16 mouse cellular contexts compared by ENCODE assay signal in the genomic region with DNA sequence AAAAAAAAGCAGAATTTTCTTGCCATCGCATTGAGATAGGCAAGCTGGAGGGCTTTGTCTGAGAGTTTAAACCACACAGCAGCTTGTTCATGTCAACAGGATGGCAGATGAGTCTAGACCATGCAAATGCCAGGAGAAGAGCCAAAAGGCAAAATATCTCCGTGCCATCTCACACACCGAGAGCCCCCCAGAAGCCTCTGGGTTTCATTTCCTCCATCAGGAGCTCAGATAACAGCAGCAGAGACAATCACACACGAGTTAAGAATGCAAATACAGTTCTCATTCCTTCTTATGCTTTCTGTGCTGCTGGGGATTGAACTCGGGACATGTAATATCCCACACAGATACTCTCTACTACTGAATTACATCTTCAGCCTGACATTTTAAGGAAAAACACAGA.
"Had no signal": no experiment of that assay in that cellular context is flagged by ENCODE, and none has a peak within 500 bp of the region (broad histone marks: within the 10 kb centered on the region; RNA-seq: fewer than 3 reads in every experiment).

No protein-coding gene starts in this region.

- H3K4me3 ChIP-seq: neural tube, embryonic 13.5 days; neural tube, embryonic 15.5 days; stomach, embryonic 15.5 days had no signal

- H3K9ac ChIP-seq: neural tube, embryonic 13.5 days; neural tube, embryonic 15.5 days; stomach, embryonic 15.5 days had no signal

- H3K27ac ChIP-seq: neural tube, embryonic 13.5 days; neural tube, embryonic 15.5 days; stomach, embryonic 15.5 days; stomach, postnatal 0 days had no signal

- H3K4me2 ChIP-seq: neural tube, embryonic 13.5 days; neural tube, embryonic 15.5 days; stomach, embryonic 15.5 days had no signal

- DNase-seq: retina, postnatal 1 day; right cerebral cortex, adult 18-20 months; right cerebral cortex, postnatal 14 days; right cerebral cortex, postnatal 25 days; right cerebral cortex, postnatal 4 days; spleen, adult 18-20 months; thymus, adult 18-20 months; thymus, adult 2 months; thymus, postnatal 14 days; thymus, postnatal 25 days; thymus, postnatal 36 days; thymus, postnatal 4 days had no signal

- H3K36me3 ChIP-seq: neural tube, embryonic 13.5 days; neural tube, embryonic 15.5 days; stomach, embryonic 15.5 days had no signal

- H3K4me1 ChIP-seq: stomach, embryonic 15.5 days had no signal

- H3K27me3 ChIP-seq: neural tube, embryonic 15.5 days; stomach, embryonic 15.5 days had no signal

- H3K9me3 ChIP-seq: neural tube, embryonic 13.5 days; neural tube, embryonic 15.5 days; stomach, embryonic 15.5 days had no signal
